Mouse (Mus musculus): ENCODE results near the gene Add3. TPM values are rescaled to one million over a fixed set of nuclear protein-coding genes. Genes with fewer than 3 reads are reported as not detected.

Add3 gene
- total RNA-seq, 2 experiments from 2014 or later: 36.6 to 43.8 TPM

GRCm38 (mm10) chr19:53164645-53165044 lies 24.4 kb downstream of the Add3 start:
- no peak for ATAC-seq (replicated peaks; ENCODE audit: poor library complexity)

GRCm38 (mm10) chr19:53165305-53166240 lies 25.3 kb downstream of the Add3 start:
- ATAC-seq (replicated peaks; ENCODE audit: poor library complexity): no peak

GRCm38 (mm10) chr19:53166367-53166766 lies 26.1 kb downstream of the Add3 start:
- no peak for ATAC-seq (replicated peaks; ENCODE audit: poor library complexity)

DNA sequence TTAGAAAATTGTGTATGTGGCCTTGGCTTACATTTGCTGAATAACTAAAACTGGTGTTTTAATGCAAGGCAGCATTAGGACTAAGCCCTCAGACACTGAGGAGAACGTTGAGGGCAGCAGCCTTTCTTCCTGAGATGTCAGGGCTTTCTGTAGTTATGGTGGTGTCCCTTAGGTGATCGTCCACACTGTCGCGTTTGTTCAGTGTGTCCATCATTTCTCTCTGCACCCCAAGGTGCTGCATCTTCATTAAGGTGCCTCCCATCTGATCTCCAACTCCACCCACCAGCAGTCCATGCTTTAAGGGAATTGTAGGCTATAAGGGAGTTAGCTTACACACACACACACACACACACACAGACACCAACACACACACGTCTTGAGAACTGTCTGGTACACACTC lies 28.3 kb downstream of the Add3 start:
- no peak for ATAC-seq (replicated peaks; ENCODE audit: poor library complexity)

DNA sequence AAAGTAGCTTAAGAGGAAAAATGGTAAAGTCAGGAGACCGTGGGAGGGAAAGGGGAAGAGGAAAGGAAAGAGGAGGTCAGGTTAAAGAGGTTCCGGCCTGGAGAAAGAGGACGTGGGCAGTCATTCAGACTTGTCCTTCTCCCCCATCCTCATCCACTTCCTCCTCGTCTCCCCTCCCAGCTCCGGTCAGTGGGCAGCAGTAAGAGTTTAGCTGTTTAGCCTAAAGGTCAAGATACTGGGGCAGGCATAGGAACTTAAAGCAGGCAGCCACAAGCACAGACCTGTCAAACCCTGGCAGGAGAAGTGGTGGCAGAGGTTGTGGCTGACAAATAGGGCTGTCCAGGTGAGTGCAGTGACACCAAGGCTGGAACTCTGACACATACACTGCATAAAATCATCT lies 30.4 kb downstream of the Add3 start:
- ATAC-seq (replicated peaks; ENCODE audit: poor library complexity): peak; percentile 72

GRCm38 (mm10) chr19:53174034-53174433 lies 33.8 kb downstream of the Add3 start:
- ATAC-seq (replicated peaks; ENCODE audit: poor library complexity): no peak

DNA sequence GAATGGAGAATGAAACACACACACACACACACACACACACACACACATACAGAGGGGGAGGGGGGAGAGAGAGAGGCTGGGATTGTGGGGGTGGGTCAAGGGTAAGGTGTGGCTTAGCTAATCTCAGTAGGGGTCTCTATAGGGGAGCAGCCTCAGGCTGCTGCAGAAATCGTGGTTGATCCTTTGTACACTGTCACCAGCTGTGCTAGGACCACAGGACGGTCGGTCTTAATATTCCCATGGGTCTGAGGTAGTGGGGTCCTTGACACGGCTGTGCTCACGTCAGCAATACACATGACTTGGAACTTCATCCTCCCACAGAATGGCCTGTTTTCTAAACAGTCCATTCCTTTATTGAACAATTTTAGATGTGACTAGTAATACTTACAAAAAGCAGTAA lies 35.3 kb downstream of the Add3 start:
- no peak for ATAC-seq (replicated peaks; ENCODE audit: poor library complexity)

DNA sequence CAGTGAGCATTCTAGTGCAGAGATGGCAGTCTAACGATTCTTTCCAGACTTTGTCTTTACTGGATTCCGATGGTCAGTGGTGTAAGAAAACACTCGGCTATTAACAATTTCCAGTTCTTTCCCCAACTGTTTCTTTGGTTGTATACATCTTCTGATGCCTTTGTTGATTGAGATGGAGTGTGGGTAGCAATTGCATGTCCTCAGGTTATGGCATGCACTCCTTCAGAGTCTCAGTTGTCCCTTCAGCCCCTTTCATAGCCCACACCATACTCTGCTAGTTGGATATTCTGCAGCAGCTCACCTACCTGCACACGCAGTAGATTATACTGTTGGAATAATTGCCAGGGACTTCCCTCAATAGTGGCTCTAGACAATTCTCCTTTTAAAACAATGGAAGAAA lies 36.3 kb downstream of the Add3 start:
- no peak for ATAC-seq (replicated peaks; ENCODE audit: poor library complexity)

- ATAC-seq (replicated peaks; ENCODE audit: poor library complexity): no peak
These were observed 38.6 kb downstream of the Add3 start for GRCm38 (mm10) chr19:53178611-53179528.

- no peak for ATAC-seq (replicated peaks; ENCODE audit: poor library complexity)
These were observed 40.0 kb downstream of the Add3 start for GRCm38 (mm10) chr19:53180168-53180803.

DNA sequence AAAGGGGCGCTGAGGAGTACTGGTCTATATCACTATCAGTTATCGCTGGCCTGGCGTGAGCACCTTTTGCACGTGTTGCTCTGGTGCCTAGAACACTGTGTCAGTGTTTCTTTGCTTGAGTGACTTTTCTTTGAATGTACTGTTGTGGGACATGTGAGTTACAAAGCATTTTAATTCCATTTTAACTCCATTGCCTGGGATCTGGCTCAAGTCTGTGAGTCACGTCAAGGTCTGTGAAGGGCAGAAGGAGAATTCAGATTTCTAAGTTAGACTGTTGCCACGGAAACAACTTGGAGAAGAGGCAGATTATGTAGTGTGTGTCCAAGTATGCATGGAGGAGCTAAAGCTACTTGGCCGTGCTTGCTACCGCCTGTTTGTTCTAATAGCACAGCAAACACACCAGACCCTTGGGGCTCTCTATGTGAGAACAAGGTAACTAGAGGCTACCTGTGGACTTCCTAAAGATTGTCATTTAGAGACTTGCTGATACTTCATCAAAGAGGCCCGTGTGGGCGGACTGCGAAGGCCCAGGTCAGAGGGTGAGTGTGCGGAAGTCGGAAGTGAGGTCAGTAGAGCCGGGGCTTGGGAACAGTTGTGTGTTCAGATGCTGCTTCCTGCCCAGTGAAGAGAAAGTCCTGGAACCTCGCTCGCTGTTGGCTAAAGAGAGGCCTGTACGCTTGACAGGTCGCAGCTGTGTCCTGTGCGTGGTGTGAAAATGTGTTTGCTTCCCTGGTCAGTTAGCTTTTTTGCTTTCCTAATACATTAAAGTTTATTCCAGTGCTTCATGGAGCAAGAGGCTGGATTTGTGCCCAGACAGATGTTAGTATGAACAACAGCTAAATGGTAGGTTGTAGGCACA lies 41.0 kb downstream of the Add3 start:
- no peak for ATAC-seq (replicated peaks; ENCODE audit: poor library complexity)

DNA sequence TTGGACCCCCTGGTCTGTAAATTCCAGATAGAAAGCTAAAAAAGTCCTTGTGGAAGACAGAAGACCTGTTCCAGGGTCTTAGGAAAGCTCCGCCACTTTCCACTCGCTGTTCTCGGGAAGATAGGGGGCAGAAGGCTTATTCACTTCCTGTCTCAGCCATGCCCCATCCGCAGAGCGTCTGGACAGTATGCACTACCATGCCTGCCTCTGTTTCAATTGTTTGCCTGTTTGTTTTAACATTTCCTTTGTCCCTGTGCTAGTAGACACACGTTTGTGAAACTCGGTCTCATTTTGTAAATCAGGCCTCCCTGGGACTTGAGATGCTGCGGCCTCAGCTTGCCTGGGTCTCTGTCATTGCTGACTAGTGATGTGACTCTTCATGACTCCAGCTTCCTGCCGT lies 43.4 kb downstream of the Add3 start:
- no peak for ATAC-seq (replicated peaks; ENCODE audit: poor library complexity)

DNA sequence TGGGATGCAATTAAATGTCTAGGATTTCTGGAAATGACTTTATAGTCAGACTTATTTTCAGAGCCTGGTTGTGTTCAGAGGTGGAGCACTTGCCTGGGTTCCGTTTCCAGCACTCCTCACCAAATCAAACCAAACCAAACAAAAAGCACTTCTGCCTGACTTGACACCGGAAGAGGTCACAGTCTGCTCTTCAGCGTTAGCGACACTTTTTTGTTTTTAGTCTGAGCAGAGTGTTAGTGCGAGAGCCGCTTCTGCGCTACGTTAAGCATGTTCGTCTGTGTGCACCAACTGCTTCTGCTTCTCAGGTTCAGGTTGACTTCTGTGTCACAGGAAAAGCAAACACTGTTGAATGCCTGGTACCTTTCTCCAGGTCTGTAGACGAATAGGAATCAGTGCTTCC lies 44.0 kb downstream of the Add3 start:
- ATAC-seq (replicated peaks; ENCODE audit: poor library complexity): no peak

DNA sequence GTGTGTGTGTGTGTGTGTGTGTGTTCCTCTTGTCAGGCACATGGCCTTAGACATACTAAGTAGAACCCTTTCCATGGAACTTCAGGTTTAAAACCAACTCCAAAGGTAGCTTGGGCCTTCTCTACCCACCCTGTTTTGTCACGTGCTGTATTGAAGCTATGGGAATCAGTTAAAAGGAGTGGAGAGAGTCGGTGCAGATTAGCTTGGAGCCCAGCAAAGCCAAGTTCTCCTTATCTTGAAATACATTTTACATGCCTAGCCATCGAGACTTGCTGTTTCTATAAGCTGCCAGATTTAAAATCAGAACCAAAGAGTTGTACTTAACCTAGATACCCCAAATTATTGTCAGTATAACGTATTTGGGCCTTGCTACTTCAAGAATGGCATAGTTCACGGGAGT lies 44.7 kb downstream of the Add3 start:
- peak; percentile 32 for ATAC-seq (replicated peaks; ENCODE audit: poor library complexity)

DNA sequence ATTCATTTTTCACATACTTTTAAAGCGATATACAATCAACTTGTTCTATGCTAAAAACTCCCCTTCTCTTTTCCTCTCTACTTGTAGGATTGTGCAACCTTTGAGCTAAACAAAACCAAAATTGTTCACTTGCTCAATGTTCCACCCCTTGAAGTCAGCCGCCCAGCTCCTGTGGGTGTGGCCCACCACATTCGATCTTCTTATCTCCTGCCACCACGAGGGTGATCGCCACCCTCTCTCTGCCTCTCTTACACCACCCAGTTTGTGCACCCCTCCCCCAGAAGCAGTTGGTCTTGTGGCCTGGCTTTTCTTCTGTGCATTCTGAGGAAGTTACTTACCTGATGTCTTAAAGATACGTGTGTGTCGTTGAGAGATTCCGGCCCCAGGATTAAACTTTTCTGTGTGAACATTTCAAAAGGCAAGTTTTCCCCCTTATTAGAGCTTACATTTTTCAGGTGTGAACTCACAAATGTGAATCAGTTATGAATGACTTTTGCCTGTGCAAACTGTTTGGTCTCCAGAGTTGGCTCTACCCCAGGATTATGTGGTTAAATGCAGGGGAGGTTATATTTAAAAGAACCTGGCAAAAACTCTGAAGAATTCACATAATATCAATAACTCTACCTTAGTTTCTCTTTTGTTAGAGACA lies 45.4 kb downstream of the Add3 start:
- ATAC-seq (replicated peaks; ENCODE audit: poor library complexity): peak; percentile 93

DNA sequence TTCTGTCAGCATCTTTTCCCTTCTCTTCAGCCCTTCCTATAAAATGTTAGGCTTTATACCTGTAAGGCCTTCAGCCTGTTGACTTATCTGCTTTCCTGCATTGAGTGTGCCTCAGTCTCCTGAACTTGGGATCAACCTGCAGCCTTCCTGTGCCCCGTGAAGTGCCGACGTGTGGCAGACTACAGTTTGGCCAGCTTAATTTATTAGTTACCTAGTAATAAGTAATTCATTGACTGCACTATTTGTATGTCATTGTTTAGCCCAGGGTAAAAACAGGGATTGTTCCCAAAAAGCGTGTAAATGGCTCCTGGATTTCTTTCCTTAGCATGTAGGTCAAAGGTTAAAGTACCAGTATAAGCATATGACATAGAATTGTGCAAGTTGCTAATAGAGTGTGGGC lies 46.2 kb downstream of the Add3 start:
- no peak for ATAC-seq (replicated peaks; ENCODE audit: poor library complexity)

DNA sequence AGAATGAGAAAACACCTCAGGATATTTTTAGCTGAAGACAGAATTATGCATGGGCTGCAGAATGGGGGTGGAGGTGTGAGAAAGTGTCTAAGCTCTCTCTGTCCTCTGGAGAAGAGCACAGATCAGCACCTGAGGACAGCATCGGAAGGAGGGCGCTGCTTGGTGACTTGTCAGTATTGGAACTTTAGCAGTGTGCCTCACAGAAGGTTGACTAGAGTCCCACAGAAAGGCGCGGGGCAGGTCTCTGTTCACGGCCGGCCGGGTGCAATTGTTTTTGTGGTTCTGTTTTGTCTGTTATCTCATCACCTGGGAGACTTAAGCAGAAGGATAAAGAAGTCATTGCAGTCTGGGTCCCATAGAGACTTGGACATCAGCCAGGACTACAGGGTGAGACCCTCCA lies 47.3 kb downstream of the Add3 start:
- no peak for ATAC-seq (replicated peaks; ENCODE audit: poor library complexity)

GRCm38 (mm10) chr19:53188186-53188585 lies 47.9 kb downstream of the Add3 start:
- ATAC-seq (replicated peaks; ENCODE audit: poor library complexity): no peak

- ATAC-seq (replicated peaks; ENCODE audit: poor library complexity): no peak
These were observed 48.5 kb downstream of the Add3 start for GRCm38 (mm10) chr19:53188724-53189220.

DNA sequence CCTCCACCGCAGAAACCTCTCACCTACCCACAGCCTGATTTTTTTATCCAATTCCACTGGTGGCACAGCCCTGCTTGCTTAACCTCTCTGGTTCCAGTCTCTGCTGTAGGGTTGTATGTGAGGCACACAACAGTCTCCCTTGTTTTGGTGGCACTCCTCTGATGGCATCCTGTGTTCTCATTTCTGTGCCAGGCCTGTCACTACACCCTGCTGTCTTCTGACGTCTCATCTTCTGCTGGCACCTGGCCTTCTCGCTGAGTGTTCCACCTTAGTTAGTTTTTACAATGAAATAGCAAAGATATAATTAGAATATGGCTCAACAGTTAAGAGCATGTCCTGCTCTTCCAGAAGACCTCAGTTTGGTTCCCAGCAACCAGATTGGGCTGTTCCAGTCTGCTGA lies 49.5 kb downstream of the Add3 start:
- ATAC-seq (replicated peaks; ENCODE audit: poor library complexity): no peak

Data from megakaryocyte progenitor cell, adult 5-6 weeks (primary cell).